8 mouse cellular contexts compared by ENCODE assay signal in genomic region chr1:132315889-132316624, GRCm38 (mm10). TPM values are rescaled to one million over a fixed set of nuclear protein-coding genes. Genes with fewer than 3 reads are reported as not detected.
A peak's percentile ranks its signal among the peaks of the same experiment; 100 is the strongest.
DNase-seq lines count a peak whose midpoint lies in the region; ATAC-seq lines count a peak whose summit lies in the region.

Nuak2 (plus strand) TSS chr1:132316126.

- H3K4me3 ChIP-seq in hindbrain, embryonic 13.5 days = peak within 1 kb of the TSS; percentile 77

- peak within 1 kb of the TSS; percentile 87 for H3K9ac ChIP-seq in hindbrain, embryonic 13.5 days

- H3K27ac ChIP-seq in hindbrain, embryonic 13.5 days = peak within 1 kb of the TSS; percentile 86

- ATAC-seq in hindbrain, embryonic 13.5 days (ENCODE audit: low FRiP score) = peak; percentile 86

- under 1% methylated on average over 67 of the region's 67 CpGs for WGBS in hindbrain, embryonic 13.5 days

- no peaks in the 10 kb centered on the region for H3K9me3 ChIP-seq in hindbrain, embryonic 13.5 days

- H3K4me1 ChIP-seq in hindbrain, embryonic 13.5 days (replicated peaks) = peaks cover 49% of the 10 kb centered on the region

- H3K36me3 ChIP-seq in hindbrain, embryonic 13.5 days = no peaks in the 10 kb centered on the region

- H3K4me2 ChIP-seq in hindbrain, embryonic 13.5 days = peak within 1 kb of the TSS; percentile 90

- DNase-seq in T-cell, adult 2 months (ENCODE audit: low spot score) = peak; percentile 73
- DNase-seq in cerebellum, postnatal 10 days = peak; percentile 92 to 95
- peak; percentile 61 to 71 for DNase-seq in frontal cortex, postnatal 14 days (ENCODE audit: low spot score in 2 of 2)
- peak; percentile 59 for DNase-seq in left cerebral cortex, adult 11 months (ENCODE audit: low spot score)
- peak; percentile 90 to 93 for DNase-seq in lung, postnatal 4 days
- peak; percentile 96 for DNase-seq in retina, postnatal 1 day
- peak; percentile 89 for DNase-seq in urinary bladder, postnatal 14 days (ENCODE audit: low spot score)

- peaks cover 11% of the 10 kb centered on the region; the same call in 1 of the 2 replicates for H3K27me3 ChIP-seq in hindbrain, embryonic 13.5 days

RNA-seq across cellular contexts. Expression of gene Nuak2, which starts in this region (rescaled TPM):
- polyA plus RNA-seq in hindbrain, embryonic 13.5 days (2015; fragmentation: Nextera tagmentation; extraction: Ambion mirVana) = 17.6 and 22.5 TPM in 2 replicates

Comparison
In these comparisons a context has a peak if more than half of its experiments do, and no peak if none do; other contexts are left out.
1. Peak in every context shown above with its lines: DNase-seq, ATAC-seq, H3K4me3 ChIP-seq and H3K27ac ChIP-seq.